Mouse (Mus musculus) left cerebral cortex, adult 11 months (tissue): ENCODE measurements around the gene Ttc26.

Source experiments
- DNase-seq: peaks from one replicate; pipeline ENCODE4 v3.0.0; 2022; ENCODE audit warnings: low spot score

The Ttc26 gene

DNA sequence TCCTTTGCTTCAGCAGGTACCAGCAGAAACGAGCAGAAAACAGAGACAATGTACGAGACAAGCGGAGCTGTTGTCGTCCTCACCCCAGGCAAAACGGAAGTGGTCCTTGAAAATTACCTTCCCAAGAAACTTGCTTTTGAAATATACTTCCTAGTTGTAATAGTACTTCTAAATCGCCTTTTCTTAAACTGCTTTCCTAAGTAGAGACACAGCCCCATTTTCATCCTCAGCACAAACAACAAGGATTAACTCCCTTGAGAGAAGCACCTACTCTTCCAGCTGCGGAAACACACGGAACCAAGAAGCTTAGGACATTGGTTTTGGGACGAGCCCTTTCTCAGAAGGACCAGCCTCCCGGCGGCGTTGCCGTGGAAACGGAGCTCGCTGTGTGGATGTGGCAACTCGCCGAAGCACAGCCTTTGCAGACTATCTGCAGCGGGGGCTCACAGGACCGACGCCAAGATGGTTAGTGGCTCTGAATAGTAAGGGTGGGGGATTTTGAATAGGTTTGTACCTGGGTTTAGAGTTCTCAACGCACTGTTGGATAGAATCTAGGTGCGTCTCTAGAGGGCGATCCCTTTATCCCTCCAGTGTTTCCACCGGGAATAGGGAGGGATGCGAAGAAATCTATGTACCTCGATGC is at the start of gene Ttc26:
Gene Ttc26 (plus strand): TSS at position 341 of the 643 bp plus-strand sequence.
- peak; percentile 63 for DNase-seq

DNA sequence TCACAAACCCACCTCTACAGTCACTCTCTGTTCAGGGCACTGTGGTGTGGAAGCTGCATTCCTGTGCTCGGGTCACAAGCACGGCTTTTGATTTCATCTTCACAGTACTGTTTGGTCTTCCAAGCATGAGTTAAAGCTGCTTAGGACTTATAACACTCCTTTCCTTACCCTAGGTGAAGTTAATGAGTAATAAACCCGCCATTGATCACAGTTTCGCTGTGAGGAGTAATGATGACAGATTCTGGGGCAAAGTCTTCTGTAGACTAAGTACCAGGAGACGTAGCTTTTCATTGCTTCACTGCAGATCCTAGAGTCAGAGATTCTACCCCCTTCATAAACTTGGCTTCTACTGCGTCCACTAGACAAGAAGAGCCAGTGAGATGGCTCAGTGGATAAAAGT is 46.0 kb upstream of the Ttc26 start:
- DNase-seq = no peak

DNA sequence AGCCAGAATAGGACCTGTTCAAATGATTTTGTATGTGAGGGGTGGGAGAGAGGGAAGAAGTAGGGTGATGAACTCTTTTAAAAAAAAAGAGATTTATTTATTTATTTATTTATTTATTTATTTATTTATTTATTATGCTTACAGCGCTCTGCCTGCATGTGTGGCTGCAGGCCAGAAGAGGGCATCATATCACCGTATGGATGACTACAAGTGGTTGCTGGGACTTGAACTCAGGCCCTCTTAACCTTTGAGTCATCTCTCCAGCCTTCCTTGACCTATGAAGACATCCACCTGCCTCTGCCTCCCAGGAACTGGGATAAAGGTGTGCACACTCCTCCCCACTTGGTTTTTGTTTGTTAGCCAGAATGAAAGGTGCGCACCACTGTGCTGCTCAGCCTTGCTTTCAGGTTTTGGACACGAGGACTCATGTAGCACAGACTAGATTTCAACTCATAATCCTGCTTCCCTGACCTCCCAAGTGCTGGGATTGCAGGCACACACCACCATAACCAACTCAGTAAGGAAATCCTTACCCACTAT is 44.0 kb upstream of the Ttc26 start:
- no peak for DNase-seq

DNA sequence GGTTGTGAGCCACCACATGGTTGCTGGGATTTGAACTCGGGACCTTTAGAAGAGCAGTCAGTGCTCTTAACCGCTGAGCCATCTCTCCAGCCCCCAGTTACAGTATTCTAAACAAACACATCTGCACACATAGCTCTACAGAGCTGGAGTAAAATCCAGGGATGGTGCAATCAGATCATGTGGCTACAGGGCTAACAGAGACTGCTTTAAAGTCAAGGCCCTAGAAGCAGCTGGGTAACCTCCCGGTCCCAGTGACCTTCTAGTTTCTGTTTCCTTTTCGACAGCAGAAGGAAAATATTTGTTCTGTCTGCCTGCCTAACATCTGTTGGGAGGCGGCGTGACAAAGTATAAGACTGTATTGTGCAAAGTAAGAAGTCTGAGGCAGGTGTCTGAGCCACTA is 43.3 kb upstream of the Ttc26 start:
- no peak for DNase-seq

DNA sequence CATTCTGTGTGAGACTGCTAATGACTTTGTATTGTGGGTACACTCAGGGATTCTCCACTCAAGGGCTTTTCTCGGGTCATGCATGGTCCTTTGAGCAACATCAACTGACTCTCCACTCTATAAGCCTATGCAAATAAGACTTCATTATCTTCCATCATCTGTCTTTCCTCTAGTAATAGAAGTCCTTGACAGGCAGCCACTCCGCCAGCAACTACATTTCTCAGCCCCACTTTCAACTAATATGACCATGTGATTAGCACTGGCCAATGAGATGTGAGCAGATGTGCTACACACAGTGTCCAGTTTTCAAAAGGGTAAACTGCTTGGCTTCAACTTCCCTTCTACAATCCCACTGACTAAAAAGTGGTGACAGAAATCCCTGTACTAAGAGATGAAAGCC is 42.2 kb upstream of the Ttc26 start:
- no peak for DNase-seq

DNA sequence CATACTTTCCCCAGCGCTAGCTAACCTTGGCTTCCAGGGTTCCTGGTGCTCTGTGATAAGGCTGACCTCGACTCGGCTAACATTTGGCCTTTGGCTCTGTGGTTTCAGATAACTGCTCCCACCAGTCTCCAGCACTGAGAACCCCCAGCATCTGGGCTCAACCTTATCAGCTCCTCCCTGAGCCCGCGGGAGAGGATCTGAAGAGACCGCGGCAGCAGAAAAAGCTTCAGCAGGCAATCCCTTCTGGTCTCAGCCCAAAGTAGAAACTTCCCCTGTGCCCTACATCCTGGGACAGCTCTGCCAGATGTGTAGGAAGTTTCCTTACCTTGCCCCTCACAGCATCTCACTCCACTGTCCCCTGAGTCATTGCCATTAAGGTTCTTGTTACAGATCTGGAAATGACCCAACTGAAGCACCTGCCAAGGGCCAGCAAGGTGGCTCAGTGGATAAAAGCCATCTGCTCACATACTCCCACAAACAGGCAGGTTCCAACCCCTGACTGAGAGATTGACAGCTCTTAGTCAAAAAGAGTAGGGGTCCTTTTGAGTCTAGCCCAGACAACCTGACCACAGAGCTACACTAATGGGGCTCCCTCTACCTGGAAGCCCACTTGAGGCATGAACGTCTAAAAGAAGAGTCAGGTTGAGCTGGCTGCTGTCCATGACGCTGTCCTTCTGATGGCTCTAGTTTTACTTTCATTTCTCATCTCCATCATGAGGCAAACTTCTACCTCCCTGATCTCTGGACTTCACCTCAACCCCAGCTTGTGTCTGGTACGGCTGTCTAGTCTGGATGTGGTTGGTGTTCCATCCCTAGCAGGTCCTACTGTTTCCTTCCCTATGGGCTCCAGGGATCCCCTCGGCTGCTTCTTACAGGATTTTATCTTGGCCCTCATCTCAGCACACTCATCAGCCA is 39.3 kb upstream of the Ttc26 start:
- no peak for DNase-seq

DNA sequence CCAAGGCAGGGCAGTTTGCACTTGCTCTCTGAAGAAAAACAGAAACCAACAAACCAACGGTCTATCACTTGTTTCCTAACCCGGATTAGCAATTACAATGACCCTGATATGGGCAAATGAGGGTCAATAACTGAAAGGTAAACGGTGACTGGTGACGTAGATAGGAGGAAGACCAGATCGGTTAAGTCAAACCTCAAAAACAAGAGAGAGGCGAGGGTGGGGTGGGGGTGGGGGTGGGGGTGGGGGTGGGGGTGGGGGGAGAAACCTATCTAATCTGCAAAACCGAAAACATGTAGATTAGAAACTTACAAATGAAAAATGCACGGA is 38.6 kb upstream of the Ttc26 start:
- DNase-seq = no peak

DNA sequence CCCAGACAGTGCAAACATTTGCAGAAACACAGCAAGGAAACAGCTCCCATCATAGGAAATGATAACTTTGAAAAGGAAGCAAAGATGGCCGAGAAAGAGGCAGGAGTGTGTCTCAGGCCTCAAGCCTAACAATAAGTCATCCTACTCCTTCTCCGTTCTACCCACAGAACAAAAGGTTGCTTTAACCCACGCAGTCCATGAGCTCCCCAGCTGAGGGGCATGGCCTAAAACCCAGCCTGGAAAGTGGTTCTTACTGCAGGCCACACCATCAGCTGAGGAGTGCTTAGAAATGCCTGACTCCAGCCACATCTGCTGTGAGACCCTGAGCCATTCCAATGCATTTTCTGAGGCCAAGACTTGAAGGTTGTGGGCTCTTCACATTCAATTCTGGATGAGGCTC is 37.7 kb upstream of the Ttc26 start:
- no peak for DNase-seq

DNA sequence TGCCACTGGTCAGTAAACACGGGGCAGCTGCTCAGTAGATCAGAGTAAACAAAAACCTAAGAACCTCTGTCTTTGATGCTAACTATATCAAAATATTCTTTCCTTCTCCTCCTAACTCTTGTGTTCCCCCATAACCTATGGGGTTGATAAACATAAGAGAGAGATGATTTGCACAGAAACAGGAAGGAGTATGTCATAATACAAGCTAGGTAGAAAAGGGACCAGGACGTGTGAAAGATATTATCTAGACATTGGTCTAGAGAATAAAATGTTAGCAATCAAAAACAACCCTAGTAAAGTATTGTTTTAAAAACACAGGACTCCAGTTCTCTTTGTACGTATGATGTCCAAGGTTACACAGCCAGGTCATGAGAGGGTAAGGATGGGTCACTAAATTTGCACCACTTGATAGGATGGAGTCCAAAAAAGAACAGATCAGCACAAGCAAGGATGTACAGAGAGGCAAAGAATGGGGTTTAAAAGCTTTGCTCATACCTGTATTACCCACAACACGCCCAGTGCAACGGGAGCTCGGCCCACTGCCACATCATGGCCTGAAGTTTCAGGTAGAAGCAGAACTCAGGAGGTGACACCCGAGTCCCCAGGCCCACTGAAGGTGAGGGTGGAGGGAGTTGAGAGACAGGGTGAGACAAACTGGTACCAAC is 37.1 kb upstream of the Ttc26 start:
- DNase-seq = no peak

DNA sequence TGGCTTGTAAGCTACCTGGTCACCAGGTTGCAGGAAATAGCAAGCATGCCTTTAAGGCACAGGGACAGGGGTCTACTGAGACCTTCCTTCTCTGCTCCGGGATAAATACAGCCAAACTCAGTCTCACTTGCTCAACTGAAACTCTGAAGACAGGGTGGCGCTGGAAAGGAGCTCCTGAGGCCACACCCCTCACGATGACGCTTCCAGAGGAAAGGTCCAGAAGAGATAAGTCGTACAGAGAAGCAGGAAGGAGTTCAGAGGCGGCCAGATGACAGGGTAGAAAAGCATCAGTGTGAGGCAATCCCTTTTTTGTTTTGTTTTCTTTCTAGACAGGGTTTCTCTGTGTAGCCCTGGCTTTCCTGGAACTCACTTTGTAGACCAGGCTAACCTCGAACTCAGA is 35.5 kb upstream of the Ttc26 start:
- DNase-seq = no peak

DNA sequence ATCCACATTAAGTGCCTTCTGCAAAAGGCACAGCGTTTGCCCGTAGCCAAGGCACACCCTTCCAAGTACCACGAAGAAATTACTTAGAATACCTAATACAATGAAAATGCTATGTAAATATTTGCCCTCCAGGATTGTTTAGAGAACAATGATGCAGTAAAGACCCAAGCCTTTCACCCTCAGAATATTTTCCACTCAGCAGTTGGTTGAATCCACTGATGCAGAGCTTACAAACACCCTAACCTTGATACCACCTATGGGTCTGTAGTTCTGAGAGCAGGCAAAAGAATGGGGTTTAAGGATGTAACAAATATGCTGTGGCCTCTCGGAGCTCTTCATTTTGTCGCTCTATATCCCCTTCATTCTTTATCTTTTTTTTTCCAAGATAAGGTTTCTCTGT is 33.4 kb upstream of the Ttc26 start:
- DNase-seq = no peak

DNA sequence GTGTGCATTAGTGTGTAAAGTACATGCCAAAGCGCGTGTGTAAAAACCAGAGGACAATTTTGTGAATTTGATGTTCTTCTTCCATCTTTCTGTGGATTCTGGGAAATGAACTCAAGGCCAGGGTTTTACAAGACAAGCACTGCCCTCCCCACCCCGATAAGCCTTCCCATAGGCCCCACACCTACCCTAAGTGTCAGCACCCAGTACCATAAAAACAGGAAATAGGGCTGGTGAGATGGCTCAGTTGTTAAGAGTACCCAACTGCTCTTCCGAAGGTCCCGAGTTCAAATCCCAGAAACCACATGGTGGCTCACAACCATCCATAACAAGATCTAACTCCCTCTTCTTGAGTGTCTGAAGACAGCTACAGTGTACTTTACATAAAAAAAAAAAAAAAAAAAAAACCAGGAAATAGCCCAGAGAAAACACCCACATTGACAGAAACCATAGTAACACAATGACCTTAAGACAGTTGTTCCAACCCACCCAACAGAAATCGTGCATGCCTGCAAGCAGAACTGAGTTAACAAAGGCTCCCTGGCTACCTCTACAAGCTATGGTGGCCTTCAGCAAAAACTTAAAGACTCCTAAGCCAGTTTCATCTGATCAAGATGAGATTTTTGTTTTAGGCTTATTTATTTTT is 32.3 kb upstream of the Ttc26 start:
- no peak for DNase-seq

DNA sequence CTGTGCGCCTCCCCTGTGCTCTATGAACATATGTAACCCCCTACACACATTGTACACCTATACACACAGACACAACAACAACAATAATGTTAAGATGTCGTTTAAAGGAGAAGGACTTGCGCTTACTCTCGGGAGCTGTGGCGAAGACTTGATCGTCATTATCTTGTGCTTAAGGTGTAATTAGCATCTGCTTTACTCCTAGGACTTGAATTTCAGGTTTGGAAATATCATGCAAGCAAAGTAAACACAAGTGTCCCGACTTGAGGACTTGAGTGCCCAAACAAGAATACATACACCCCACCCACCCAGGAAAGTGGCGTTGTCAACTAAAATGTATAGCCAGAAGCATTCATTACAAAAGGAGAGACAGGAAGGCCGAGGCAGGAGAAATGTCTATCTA is 31.5 kb upstream of the Ttc26 start:
- no peak for DNase-seq

DNA sequence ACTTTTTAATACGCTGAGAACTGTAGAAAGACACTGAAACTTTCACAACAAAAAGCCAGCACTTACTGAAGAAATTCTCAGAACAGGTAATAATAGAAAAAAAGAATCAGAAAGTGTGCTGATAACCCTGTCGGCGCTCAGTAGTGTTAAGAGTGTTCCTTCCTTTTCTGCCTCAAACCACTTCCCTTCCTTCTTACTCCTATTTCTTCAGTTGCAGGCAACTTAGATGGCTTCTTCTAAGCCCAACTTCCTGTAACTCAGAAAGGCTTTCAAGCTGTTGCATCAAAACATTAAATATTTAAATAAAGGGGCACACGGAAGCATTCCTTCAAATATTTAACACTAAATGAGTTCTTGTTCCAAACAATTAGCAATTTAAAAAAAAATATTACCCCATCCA is 29.3 kb upstream of the Ttc26 start:
- no peak for DNase-seq

DNA sequence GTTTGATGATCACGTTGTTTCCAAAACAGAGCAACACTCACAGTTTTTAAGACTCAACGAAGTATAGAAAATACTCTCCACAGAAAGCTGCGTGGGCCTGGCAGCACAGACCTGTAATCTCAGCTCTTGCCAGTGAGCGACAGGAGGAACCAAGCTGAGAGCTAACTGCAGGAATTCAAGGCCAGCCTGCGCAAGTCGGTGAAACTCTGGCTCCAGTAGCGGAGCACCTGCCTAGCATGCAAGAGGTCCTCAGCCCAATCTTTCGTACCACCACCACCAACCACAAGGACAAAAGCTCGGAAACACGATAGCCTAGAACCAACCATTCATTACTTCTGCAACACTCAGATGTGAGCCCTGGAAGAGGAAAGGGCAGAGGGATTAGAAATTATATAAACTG is 28.8 kb upstream of the Ttc26 start:
- DNase-seq = no peak

DNA sequence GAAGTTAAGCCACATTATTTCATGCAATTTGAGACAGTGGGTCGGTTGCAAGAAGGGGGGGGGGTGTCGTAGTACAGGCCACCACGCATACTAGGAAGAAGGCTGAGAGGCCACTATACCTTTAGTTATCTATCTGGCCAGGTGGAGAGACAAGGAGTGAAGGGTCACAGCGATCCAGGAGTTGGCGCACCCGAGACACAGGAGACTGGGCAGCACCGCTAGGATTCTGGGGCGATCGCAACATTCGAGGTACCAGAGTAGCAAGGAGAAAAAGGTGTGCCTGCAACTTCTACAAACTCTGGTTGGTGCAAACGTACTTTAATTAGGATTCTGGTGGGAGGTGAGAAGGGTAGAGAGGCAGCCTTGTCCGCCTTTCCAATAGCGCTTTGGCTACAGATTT is 28.1 kb upstream of the Ttc26 start:
- no peak for DNase-seq

DNA sequence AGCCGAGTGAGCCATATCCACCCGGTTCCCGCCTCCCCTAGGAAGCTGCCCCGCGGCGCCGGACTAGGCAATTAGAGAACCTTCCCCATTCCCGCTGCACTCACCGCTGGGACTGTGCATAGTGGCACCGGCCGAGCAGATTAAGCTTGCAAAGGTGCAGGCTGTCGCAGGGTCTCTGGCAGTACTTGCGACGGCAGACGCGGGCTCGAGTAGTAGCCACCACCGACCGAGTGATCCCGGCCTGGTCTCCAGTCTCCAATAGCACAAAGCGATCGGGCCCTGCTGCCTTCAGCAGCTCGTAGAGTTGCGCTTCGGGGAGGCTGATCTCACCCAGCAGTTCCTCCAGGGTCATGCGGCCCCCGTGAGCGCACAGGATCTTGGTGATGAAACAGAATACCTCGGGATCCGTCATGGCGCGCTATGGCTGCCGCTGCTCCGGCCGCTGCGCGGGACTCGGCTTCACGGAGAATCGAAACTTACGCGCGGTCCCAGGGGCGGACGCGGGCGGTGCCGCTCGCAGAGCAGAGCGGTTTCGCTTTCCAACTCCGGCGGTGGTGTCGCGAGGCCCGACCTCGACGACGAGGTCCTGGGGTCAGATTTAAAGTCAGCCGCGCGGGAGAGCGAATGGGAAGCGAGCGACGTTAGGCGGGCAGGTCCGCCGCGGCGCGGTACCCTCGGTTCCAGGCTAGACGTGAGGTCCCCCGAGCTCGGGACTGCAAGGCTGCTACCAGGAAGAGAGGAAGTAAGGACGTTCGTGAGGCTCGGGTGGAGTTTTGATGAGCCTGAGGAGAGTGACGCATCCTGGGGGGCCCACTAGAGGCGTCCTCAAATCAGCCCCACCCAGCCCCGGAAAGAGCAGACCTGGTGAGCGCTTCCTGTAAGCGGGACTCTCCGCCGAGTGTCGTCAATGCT is 27.2 kb upstream of the Ttc26 start, which contains the start of gene Zc3hav1:
Gene Zc3hav1 (minus strand): TSS at position 793 of the 912 bp plus-strand sequence.
- DNase-seq = peak; percentile 6

DNA sequence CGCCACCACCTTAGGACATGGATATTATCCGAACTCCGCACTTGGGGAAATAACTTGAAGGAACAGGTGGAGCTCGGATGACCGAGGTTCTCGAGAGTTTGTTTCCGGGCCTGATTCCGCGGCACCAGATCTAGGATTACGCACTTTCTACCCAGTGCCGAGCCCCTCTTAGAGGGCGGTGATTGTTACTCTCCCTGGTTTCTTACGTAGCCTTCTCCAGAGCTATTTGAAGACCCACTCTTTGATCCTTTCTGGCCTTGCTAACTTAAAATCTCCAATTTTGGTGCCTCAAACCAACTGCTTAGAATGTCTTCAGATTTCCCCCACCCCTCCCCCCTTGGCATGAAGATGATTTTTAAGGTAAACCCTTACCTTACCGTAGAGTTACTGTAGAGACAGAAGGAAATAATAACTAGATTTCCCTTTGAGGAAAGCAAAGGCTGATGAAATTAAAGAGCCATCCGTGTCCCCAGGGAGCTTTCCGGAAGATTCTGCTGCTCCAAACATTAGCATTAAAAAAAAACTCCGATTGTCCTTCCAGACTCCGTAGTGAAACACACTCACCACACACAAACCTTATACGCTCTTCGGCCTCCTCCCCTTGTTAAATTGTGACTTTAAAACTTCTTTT is 26.4 kb upstream of the Ttc26 start:
- DNase-seq = no peak

DNA sequence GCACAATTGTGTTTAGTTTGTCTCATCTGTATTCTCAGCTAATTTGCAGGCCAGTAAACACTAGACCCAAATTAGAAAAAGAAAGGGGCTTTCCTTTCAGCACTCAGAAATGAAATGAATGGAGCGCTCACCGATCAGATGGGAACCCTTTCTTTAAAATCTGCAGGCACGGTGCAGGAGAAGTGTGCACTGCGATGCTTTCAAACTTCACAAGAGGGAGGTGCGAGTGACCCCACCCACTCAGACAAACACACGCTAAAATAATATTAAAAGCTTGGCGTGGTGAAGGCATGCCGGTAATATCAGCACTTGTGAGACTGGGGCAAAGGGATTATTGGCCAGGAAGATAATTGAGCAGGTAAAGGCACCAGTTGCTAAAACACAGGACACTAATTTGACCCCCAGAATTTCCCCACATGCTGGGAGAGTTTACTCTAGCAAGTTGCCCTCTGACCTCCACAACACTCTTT is 25.9 kb upstream of the Ttc26 start:
- no peak for DNase-seq

DNA sequence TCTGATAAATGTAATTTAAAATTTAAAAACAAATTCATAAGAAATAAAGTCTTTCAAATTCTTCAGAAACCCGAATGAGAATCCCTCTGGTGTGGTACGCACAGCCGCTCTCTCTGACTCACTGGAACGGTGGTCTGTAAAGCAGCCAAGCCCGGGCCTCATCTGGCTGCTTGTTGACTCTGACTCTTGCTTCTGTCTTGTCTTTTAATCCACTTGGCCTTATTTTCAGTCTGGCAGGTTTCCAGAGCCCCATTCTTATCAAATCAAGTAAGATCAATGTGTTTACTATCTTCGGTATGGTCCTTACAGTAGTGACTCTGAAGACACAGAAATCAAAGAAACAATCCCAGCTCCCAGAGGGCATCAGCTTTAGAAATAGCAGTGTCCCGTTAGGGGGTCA is 25.4 kb upstream of the Ttc26 start:
- no peak for DNase-seq
